Mouse (Mus musculus): ENCODE results near the gene Taf13. TPM values are rescaled to one million over a fixed set of nuclear protein-coding genes. Genes with fewer than 3 reads are reported as not detected.

Taf13 gene
- 68.8 and 82.1 TPM in 2 replicates for polyA plus RNA-seq (2015; fragmentation: Nextera tagmentation; extraction: Ambion mirVana)

DNA sequence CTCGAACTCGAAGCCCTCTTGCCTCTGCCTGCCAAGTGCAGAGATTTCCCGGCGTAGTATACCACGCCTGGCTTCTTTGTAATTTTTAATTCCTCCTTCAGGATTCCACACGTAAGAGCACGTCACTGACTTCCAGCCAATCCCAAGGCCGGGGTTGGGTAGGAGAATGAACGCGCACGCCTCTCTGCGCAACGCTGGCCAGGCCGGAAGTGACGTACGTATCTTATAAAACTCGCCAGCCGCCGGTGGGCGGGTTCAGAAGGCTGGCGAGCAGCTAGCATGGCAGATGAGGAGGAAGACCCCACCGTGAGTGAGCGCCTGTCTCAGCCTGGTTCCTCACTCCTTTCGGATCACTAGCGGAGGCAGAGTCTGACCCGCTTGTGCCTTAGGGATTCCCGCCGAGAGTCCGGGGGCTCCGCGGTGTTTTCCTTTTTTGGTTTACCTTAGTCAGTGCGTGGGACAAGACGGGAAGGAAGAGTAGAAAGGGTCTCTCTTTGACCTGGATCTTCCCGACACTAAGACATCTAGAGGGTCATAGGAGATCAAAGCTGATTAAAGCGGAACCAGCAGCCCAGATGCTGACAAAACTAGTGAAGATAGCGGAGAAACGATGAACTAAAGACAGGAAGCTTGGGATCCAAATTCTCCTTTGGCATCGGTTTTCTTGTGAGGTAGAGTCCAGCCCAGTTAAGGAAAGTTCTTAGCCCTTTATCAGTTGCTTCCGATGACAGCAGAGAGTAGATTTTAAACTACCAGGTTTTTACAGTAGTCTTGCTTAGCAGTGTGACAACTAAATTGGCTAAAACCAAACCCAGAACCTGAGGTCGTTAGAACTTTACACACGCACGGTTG lies at the start of gene Taf13:
TSS of gene Taf13 (plus strand) at position 256 of the 852 bp plus-strand sequence.
- H3K27ac ChIP-seq = peak within 1 kb of the TSS; percentile 77
- H3K4me2 ChIP-seq (replicated peaks) = peak within 1 kb of the TSS; percentile 70
- peak; percentile 97 for ATAC-seq
- H3K36me3 ChIP-seq = no peaks in the 10 kb centered on the region
- H3K4me3 ChIP-seq (replicated peaks) = peak within 1 kb of the TSS; percentile 65
- 2% methylated on average over 42 of the region's 42 CpGs for WGBS
- H3K9me3 ChIP-seq = no peaks in the 10 kb centered on the region
- H3K9ac ChIP-seq (replicated peaks) = peak within 1 kb of the TSS; percentile 79
- no peaks in the 10 kb centered on the region for H3K27me3 ChIP-seq
- peaks cover 43% of the 10 kb centered on the region for H3K4me1 ChIP-seq (replicated peaks)

DNA sequence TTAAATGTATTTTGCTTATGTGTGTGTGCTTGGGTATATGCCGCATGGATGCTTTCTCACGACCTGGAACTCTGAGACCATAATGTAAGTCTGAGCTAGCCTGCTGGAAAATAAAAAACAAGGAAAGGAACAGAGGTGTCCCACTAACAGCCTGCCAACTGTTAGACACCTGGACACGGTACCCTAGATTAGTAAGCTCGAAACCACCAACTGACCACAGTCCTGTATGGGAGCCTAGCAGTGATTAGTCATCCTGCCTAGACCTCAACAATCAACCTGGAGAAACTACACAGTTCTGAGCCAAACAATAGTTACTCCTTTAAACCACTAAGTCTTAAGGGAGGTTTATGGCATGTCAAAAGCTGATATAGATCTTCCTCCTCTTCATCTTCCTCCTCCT lies 48.1 kb upstream of the Taf13 start:
- Histone ChIP-seq H3K9ac (replicated peaks) (no peak overlapping the region), H3K27ac (no peak overlapping the region), H3K9me3 (no peaks in the 10 kb centered on the region), H3K36me3 (no peaks in the 10 kb centered on the region), H3K4me1 (replicated peaks) (no peaks in the 10 kb centered on the region), H3K27me3 (no peaks in the 10 kb centered on the region), H3K4me3 (replicated peaks) (no peak overlapping the region), H3K4me2 (replicated peaks) (no peak overlapping the region)
- 94% methylated on average over 4 of the region's 4 CpGs for WGBS
- no peak for ATAC-seq

DNA sequence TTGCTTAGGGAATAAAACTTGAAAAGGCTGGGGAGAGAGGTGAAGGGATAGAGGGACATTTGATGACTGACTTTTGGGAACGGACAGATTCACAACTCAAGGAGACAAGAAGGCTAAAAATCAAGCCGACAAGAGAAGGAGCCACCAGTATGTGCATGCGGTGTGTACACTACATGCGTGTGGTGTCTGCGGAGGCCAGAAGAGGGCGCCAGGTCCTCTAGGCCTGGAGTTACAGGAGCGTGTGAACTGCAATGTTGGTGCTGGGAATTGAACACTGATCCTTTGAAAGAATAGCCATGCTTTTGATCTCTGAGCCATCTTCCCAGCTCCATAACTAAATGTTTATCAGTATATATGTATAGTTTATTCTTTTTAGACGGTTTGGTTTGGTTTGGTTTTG lies 43.0 kb upstream of the Taf13 start:
- Histone ChIP-seq H3K27me3 (no peaks in the 10 kb centered on the region), H3K9me3 (no peaks in the 10 kb centered on the region), H3K4me1 (replicated peaks) (no peaks in the 10 kb centered on the region), H3K27ac (no peak overlapping the region), H3K9ac (replicated peaks) (no peak overlapping the region), H3K4me2 (replicated peaks) (no peak overlapping the region), H3K4me3 (replicated peaks) (no peak overlapping the region), H3K36me3 (no peaks in the 10 kb centered on the region)
- WGBS = 92% methylated on average over 8 of the region's 8 CpGs
- no peak for ATAC-seq

DNA sequence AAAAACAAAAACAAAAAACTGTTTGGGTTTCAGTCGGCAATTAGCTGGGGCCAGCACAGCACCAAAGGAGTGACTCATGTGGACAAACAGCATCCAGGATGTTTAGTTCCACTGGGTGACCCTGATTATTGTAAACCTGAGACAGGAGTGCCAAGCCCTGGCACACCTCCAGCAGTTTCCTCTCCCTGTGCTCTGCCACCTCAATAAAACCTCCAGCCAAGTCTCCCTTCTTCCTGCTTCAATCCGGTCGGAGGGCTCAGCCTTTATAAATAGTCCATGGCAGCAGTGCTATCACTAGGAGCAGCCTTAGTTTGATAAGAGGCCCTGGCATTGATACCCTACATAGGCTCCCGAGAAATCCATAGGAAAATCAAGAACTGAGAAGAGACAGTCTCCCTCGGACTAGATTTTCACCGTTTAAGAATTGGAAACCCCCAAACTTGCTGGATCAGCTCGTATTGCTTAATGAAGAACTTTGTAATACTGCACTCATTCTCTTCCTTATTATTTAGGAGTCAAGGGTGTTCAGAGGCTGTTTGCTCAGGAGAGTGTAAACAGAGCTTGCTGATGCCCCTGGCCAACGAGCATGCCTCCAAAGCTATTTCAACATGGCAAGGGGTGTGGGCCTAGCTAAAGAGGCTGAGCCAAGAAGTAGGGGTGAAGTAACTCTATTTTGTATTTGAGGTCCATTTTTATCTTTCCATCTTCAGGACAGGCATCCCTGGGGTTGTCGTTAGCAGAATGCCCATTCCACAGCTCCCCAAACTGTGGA lies 38.2 kb upstream of the Taf13 start:
- no peak overlapping the region for H3K4me2 ChIP-seq (replicated peaks)
- no peak overlapping the region for H3K27ac ChIP-seq
- H3K9me3 ChIP-seq = no peaks in the 10 kb centered on the region
- H3K4me3 ChIP-seq (replicated peaks) = no peak overlapping the region
- peaks cover 17% of the 10 kb centered on the region for H3K4me1 ChIP-seq (replicated peaks)
- WGBS = 83% methylated on average over 9 of the region's 9 CpGs
- H3K27me3 ChIP-seq = peaks cover 6% of the 10 kb centered on the region; the same call in 1 of the 2 replicates
- no peak overlapping the region for H3K9ac ChIP-seq (replicated peaks)
- ATAC-seq = no peak
- H3K36me3 ChIP-seq = no peaks in the 10 kb centered on the region

DNA sequence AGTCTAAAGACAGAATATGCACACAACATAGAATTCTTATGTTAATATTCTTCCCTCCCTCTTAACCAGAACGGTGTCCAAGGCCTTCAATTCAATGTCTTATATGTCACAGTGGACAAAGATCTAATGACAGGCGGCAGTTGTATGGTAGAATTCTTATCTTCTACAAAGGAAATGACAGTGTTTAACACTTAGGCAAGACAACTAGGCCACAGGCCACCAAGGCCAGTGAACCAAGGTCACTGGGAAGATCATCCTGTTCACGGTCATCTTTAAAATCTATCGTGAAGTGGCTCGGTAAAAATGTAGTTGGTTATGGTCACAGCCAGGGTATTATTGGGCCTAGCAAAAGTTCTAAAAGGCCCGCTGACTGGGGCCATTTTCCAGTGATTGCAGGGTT lies 37.5 kb upstream of the Taf13 start, which contains the start of gene 1700013F07Rik:
TSS of gene 1700013F07Rik (plus strand) at position 200 of the 400 bp plus-strand sequence.
- Histone ChIP-seq H3K27ac (no peak within 1 kb of the TSS), H3K36me3 (no peaks in the 10 kb centered on the region), H3K9me3 (no peaks in the 10 kb centered on the region), H3K9ac (replicated peaks) (no peak within 1 kb of the TSS), H3K4me2 (replicated peaks) (no peak within 1 kb of the TSS), H3K4me3 (replicated peaks) (no peak within 1 kb of the TSS), H3K4me1 (replicated peaks) (peaks cover 17% of the 10 kb centered on the region), H3K27me3 (peaks cover 6% of the 10 kb centered on the region; the same call in 1 of the 2 replicates)
- no peak for ATAC-seq
- 91% methylated on average over 6 of the region's 6 CpGs for WGBS

DNA sequence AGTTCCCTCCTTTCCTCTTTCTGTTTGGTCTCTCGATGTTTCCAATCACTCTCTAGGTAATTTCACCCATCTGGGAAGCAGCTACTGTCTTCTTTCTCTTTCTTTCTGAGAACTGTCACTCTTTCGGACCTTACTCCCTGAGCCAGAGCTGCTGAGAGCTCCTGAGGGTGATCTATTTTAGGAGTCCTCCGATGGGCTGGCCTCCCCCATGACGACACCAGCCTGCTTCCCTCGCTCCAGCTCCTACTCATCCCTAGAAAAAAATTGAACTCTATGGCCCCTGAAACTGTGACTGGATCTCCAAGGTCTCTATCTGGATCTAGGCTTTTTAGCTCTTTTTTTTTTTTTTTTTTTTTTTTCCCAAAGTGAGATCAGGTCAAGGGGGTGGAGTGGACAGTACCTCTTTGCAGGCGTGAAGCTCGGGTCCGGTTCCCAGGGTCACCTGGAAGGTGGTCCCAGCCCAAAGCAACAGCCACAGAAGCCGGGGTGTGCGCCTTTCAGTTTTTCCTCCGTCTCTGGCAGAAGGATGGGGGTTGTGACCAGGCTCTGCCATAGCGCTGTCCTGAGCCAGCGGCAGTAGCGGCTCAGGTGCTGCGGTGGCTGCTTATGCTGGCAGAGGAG lies 35.5 kb upstream of the Taf13 start:
- 6% methylated on average over 15 of the region's 15 CpGs for WGBS
- Histone ChIP-seq H3K27me3 (peaks cover 6% of the 10 kb centered on the region; the same call in 1 of the 2 replicates), H3K9ac (replicated peaks) (peak overlapping the region; percentile 57), H3K36me3 (no peaks in the 10 kb centered on the region), H3K4me1 (replicated peaks) (peaks cover 17% of the 10 kb centered on the region), H3K4me3 (replicated peaks) (peak overlapping the region; percentile 54), H3K27ac (peak overlapping the region; percentile 72), H3K9me3 (no peaks in the 10 kb centered on the region), H3K4me2 (replicated peaks) (peak overlapping the region; percentile 90)
- ATAC-seq = peak; percentile 10; the same call in 1 of the 2 replicates

DNA sequence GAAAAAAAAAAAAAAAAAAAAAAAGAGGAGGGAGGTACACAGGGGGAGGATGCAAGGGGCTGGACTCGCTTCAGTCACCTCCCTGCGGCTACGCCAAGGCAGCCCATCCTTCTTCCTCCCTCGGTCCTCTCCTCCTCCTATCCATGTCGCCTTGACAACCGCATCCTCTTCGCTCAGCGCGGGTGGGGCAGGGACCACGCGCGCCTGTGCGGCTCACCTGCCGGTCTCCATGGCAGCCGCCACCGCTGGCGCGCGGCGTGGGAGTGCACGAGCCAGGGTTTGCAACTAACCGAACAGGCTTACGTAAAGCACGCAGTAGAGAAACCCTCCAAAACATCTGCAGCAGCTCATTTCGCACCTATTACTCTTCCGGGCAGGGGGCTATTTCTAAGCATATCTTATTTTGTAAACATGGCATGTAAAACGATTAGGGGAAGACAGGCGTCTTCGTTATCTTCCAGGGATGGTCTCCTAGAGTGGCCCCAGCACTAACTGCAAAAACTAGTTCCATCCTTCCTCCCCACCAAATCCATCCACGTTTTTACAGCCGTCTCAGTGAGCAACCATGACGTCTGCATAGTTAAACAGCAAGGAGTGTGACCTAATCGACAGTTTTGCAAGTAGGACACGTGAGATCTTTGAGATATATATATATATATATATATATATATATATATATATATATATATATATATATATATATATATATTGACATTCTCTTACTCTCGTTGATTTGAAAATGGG lies 34.8 kb upstream of the Taf13 start, which contains the start of gene 5330417C22Rik:
TSS of gene 5330417C22Rik (minus strand) at position 20 of the 744 bp plus-strand sequence.
- peak; percentile 97 for ATAC-seq
- Histone ChIP-seq H3K4me3 (replicated peaks) (peak within 1 kb of the TSS; percentile 54), H3K9ac (replicated peaks) (peak within 1 kb of the TSS; percentile 57), H3K36me3 (no peaks in the 10 kb centered on the region), H3K4me1 (replicated peaks) (peaks cover 17% of the 10 kb centered on the region), H3K27ac (peak within 1 kb of the TSS; percentile 72), H3K9me3 (no peaks in the 10 kb centered on the region), H3K4me2 (replicated peaks) (peak within 1 kb of the TSS; percentile 90), H3K27me3 (peaks cover 6% of the 10 kb centered on the region; the same call in 1 of the 2 replicates)
- under 1% methylated on average over 35 of the region's 35 CpGs for WGBS

DNA sequence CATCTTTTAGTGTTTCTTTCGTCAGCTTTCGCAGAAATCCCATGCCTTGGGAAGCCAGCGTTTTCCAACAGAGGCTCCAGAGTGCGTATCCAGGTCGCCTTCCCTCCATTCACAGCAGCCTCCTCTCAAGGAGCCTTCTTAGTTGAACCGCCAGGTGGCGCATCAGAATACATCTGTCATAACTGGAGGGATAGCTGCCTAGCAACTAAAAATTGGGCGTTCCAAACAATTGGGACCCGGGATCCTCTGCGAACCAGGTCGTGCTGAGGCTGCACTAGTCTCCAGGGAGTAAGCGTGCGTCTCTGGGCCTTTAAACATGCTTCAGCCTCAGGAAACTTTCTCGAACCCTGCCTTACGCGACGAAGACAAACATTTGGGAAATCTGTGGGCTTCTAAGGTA lies 34.2 kb upstream of the Taf13 start:
- H3K9ac ChIP-seq (replicated peaks) = no peak overlapping the region

DNA sequence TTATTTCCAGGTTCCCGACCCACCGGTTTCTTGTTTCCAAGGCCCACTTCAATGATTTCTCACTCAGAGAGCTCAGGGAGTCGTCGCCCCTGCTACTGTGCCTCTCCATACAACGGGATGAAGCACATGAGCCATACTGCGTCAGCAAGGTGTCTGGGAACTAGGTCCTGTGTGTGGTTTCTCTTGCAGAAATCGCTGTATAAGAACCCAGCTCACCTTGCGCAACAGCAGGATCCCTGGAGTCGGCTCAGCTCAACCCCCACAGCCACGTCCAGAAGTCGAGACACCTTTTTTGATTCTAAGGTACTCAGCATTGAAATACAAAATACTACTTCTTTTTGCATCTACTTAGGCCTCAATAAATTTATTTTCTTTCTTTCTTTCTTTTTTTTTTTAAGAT lies 29.2 kb upstream of the Taf13 start:
- Histone ChIP-seq H3K9ac (replicated peaks) (no peak overlapping the region), H3K27me3 (no peaks in the 10 kb centered on the region), H3K9me3 (no peaks in the 10 kb centered on the region), H3K4me3 (replicated peaks) (no peak overlapping the region), H3K4me2 (replicated peaks) (no peak overlapping the region), H3K4me1 (replicated peaks) (peaks cover 5% of the 10 kb centered on the region; the same call in 1 of the 2 replicates), H3K36me3 (no peaks in the 10 kb centered on the region), H3K27ac (no peak overlapping the region)
- ATAC-seq = no peak
- 84% methylated on average over 11 of the region's 11 CpGs for WGBS

More for the DNA sequence above, 34.2 kb upstream of the Taf13 start:
- Histone ChIP-seq H3K9me3 (no peaks in the 10 kb centered on the region), H3K27ac (peak overlapping the region; percentile 46; the same call in 1 of the 2 replicates), H3K4me3 (replicated peaks) (peak overlapping the region; percentile 22), H3K36me3 (no peaks in the 10 kb centered on the region), H3K27me3 (peaks cover 6% of the 10 kb centered on the region; the same call in 1 of the 2 replicates), H3K4me2 (replicated peaks) (peak overlapping the region; percentile 90), H3K4me1 (replicated peaks) (peaks cover 17% of the 10 kb centered on the region)
- ATAC-seq = peak; percentile 55
- WGBS = 6% methylated on average over 17 of the region's 17 CpGs

DNA sequence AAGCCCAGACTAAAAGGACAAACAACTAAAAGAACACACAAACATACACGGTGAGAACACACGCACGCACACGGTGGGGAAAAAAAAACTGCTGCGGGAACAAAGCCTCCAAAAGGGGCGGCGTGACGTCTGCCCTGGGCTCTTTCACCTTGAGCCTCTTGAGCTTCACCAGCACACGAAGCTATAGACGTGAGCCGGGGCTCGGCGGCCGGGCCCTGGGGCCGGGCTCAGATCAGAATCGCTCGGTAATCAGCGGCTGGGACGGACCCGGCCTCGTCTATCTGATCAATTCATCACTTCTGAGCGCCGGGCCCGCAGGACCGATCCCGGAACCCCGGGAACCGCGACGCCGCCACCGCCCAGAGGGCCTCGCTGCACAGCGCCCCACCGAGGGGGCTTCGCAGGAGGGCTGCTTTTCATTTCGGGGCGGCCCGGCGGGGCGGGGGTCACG lies 17.4 kb upstream of the Taf13 start:
- Histone ChIP-seq H3K9ac (replicated peaks) (peak overlapping the region; percentile 94), H3K27ac (peak overlapping the region; percentile 93), H3K4me2 (replicated peaks) (peak overlapping the region; percentile 72), H3K27me3 (no peaks in the 10 kb centered on the region), H3K4me3 (replicated peaks) (peak overlapping the region; percentile 74), H3K9me3 (no peaks in the 10 kb centered on the region), H3K36me3 (peaks cover 23% of the 10 kb centered on the region), H3K4me1 (replicated peaks) (peaks cover 8% of the 10 kb centered on the region)
- under 1% methylated on average over 36 of the region's 42 CpGs for WGBS
- ATAC-seq = peak; percentile 80
